ENCODE assay signal across 15 mouse cellular contexts in the genomic region with DNA sequence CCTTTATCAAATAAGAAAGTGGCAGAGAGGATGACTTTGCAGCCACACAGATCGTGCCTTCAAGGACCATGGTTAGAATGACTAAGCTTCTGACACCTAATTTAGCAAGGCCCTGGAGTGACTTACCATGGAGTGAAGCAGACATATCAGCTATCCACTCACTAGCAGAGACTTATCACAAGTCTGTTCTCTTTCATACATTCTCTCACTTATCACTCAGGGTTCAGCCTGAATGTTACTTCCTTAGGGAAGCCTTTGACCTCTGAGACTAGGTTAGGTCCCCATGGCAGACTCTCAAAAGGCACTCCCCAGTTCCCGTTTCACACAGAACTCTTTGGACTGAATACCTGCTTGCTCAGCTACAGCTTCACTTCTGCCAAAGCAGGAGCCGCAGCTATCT. TPM values are rescaled to one million over a fixed set of nuclear protein-coding genes. Genes with fewer than 3 reads are reported as not detected.
DNase-seq lines count a peak whose midpoint lies in the region; ATAC-seq lines count a peak whose summit lies in the region.
"Had no signal": no experiment of that assay in that cellular context is flagged by ENCODE, and none has a peak within 500 bp of the region (broad histone marks: within the 10 kb centered on the region; RNA-seq: fewer than 3 reads in every experiment).

No protein-coding gene starts in this region.

- H3K4me3 ChIP-seq in kidney, embryonic 16.5 days (ENCODE audit: low read length) = no peak overlapping the region
- H3K4me3 ChIP-seq in brown adipose tissue, adult 24 weeks (ENCODE audit: insufficient read depth, low read depth, low read length) = no peak overlapping the region

- no peak overlapping the region for H3K9ac ChIP-seq in kidney, embryonic 16.5 days (replicated peaks; ENCODE audit: low read length)

- DNase-seq in kidney, adult 9 months = no peak
- no peak for DNase-seq in left cerebral cortex, adult 9 months (ENCODE audit: low spot score in 2 of 2)
- no peak for DNase-seq in adrenal gland, adult (ENCODE audit: inconsistent age in 2 of 2, low spot score in 1 of 2)
- DNase-seq: adrenal gland, postnatal 14 days; gastrocnemius, postnatal 10 days; kidney, postnatal 36 days; lung, postnatal 36 days; right cerebral cortex, postnatal 4 days had no signal

- no peaks in the 10 kb centered on the region for H3K36me3 ChIP-seq in kidney, embryonic 16.5 days (ENCODE audit: insufficient read depth, low read length)

- 0 out of 2 replicates have a peak overlapping the region, but pooled peaks have one; percentile 30 for H3K27ac ChIP-seq in kidney, embryonic 16.5 days (ENCODE audit: low read length)
- peak overlapping the region; percentile 99 for H3K27ac ChIP-seq in brown adipose tissue, adult 24 weeks (replicated peaks; ENCODE audit: low read depth, low read length)
- H3K27ac ChIP-seq: hindbrain, postnatal 0 days; stomach, postnatal 0 days had no signal

- no peaks in the 10 kb centered on the region for H3K27me3 ChIP-seq in kidney, embryonic 16.5 days (ENCODE audit: insufficient read depth, low read length)

- H3K9me3 ChIP-seq in kidney, embryonic 16.5 days (ENCODE audit: low read length) = no peaks in the 10 kb centered on the region

- 59% methylated on average over 3 of the region's 3 CpGs for WGBS in kidney, embryonic 16.5 days

- H3K4me1 ChIP-seq in kidney, embryonic 16.5 days (ENCODE audit: insufficient read depth, low read length) = peaks cover 15% of the 10 kb centered on the region
- H3K4me1 ChIP-seq in brown adipose tissue, adult 24 weeks (ENCODE audit: control insufficient read depth, insufficient read depth, insufficient read length, low read length) = peaks cover 36% of the 10 kb centered on the region

- no peak for ATAC-seq in kidney, embryonic 16.5 days (ENCODE audit: low FRiP score, low TSS enrichment)
- peak; percentile 31 to 54 for ATAC-seq in hematopoietic stem cell, adult 5-6 weeks (replicated peaks in 1 of 2; ENCODE audit: insufficient read depth in 1 of 2, low FRiP score in 2 of 2, low TSS enrichment in 1 of 2, low read depth in 1 of 2, poor library complexity in 2 of 2, severe bottlenecking in 2 of 2)
- peak; percentile 45 for ATAC-seq in megakaryocyte progenitor cell, adult 5-6 weeks (replicated peaks; ENCODE audit: poor library complexity)
- ATAC-seq: forebrain, embryonic 14.5 days; hindbrain, postnatal 0 days had no signal

- no peak overlapping the region for H3K4me2 ChIP-seq in kidney, embryonic 16.5 days (replicated peaks; ENCODE audit: low read depth, low read length)

RNA-seq across cellular contexts. Expression of gene Fli1, which starts 21.3 kb away (rescaled TPM):
- polyA plus RNA-seq in kidney, embryonic 16.5 days (2015; fragmentation: Nextera tagmentation; extraction: Ambion mirVana) = 29.4 and 30.3 TPM in 2 replicates
- 11.7 and 19.1 TPM in 2 replicates for polyA plus RNA-seq in brown adipose tissue, adult 24 weeks (2012; ENCODE audit: insufficient read depth, insufficient read length, missing spikeins)
- total RNA-seq in hematopoietic stem cell, adult 5-6 weeks (2017) = 112 and 123 TPM in 2 replicates
- total RNA-seq in megakaryocyte progenitor cell, adult 5-6 weeks (2015) = 80.2 and 93.2 TPM in 2 replicates
- total RNA-seq in megakaryocyte progenitor cell, adult 5-6 weeks (2017) = 104 and 107 TPM in 2 replicates
